Mouse (Mus musculus): Measurements from ENCODE around the gene Rasa4. TPM values are rescaled to one million over a fixed set of nuclear protein-coding genes. Genes with fewer than 3 reads are reported as not detected.
"Not testable (repeated sequence)": the region's sequence is repeated elsewhere in the genome, so short reads cannot be mapped to it uniquely, and the experiment has no call there.

The Rasa4 gene
- total RNA-seq, 2 experiments from 2014 or later: 4.8 to 5.4 TPM

- not testable (repeated sequence) for DNase-seq
These were observed 17.1 kb upstream of the Rasa4 start for GRCm38 (mm10) chr5:136066404-136067148.

- no peak for DNase-seq
These were observed 14.3 kb upstream of the Rasa4 start for GRCm38 (mm10) chr5:136069411-136069810.

GRCm38 (mm10) chr5:136073051-136073450 lies 10.7 kb upstream of the Rasa4 start:
- DNase-seq: no peak

- DNase-seq: no peak
These were observed 10.2 kb upstream of the Rasa4 start for GRCm38 (mm10) chr5:136073526-136073925.

GRCm38 (mm10) chr5:136075076-136075475 lies 8.6 kb upstream of the Rasa4 start:
- no peak for DNase-seq

- no peak for DNase-seq
These were observed 7.4 kb upstream of the Rasa4 start for GRCm38 (mm10) chr5:136076284-136076683.

- peak in 1 of 2 experiments; percentile 54 for DNase-seq
These were observed 6.6 kb upstream of the Rasa4 start for GRCm38 (mm10) chr5:136077001-136077550.

GRCm38 (mm10) chr5:136078136-136078535 lies 5.6 kb upstream of the Rasa4 start:
- DNase-seq: no peak

- no peak for DNase-seq
These were observed 1.4 kb upstream of the Rasa4 start for GRCm38 (mm10) chr5:136082345-136082744.

- no peak for DNase-seq
These were observed 597 bp downstream of the Rasa4 start for GRCm38 (mm10) chr5:136084144-136084881.

- no peak for DNase-seq
These were observed 1.4 kb downstream of the Rasa4 start for GRCm38 (mm10) chr5:136084891-136085651.

GRCm38 (mm10) chr5:136086290-136086689 lies 2.6 kb downstream of the Rasa4 start:
- DNase-seq: no peak

GRCm38 (mm10) chr5:136088821-136089575 lies 5.3 kb downstream of the Rasa4 start:
- no peak for DNase-seq

GRCm38 (mm10) chr5:136091927-136092326 lies 8.2 kb downstream of the Rasa4 start:
- no peak for DNase-seq

- no peak for DNase-seq
These were observed 10.7 kb downstream of the Rasa4 start for GRCm38 (mm10) chr5:136094249-136095010.

GRCm38 (mm10) chr5:136095089-136095488 lies 11.4 kb downstream of the Rasa4 start:
- DNase-seq: no peak

GRCm38 (mm10) chr5:136098536-136098935 lies 14.8 kb downstream of the Rasa4 start:
- DNase-seq: no peak

GRCm38 (mm10) chr5:136102099-136102820 lies 18.5 kb downstream of the Rasa4 start:
- peak; percentile 45 to 48 for DNase-seq

- no peak for DNase-seq
These were observed 20.8 kb downstream of the Rasa4 start for GRCm38 (mm10) chr5:136104511-136104910.

- no peak for DNase-seq
These were observed 24.8 kb downstream of the Rasa4 start for GRCm38 (mm10) chr5:136108486-136108885.

Measured in heart, adult 18-20 months (tissue).